Mouse (Mus musculus): ENCODE data around the gene Prickle3.

DNA sequence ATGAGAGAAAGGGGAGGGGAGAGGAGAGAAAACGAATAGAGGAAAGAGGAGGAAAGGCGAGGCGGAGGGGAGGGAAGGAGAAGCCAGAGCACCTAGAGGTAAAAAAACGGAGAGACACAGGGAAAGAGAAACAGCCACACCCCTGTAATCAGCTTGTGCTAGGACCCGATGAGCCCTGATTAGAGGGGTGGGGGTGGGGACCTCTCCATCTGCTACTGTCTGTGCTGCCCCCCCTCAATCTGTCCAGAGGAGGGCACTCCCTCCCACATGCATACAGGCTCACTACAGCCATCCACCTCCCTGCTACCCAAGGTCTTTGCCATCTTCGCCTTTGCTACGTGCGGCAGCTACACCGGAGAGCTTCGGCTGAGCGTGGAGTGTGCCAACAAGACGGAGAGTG, 16.3 kb upstream of the Prickle3 start:
- no peak for TF ChIP-seq CTCF (IDR thresholded peaks at IDR 0.05; ENCODE audit: borderline replicate concordance, extremely low read depth, insufficient read depth, insufficient read length)
- TF ChIP-seq POLR2A (IDR thresholded peaks at IDR 0.05; ENCODE audit: borderline replicate concordance, extremely low read depth, insufficient read depth, insufficient read length, poor library complexity, severe bottlenecking): no peak

All from brain, embryonic 14.5 days (tissue).